Mouse (Mus musculus) lung, adult 18-20 months (tissue): ENCODE data around the gene Zfp735.

Experiments used
- DNase-seq, 2 experiments: peaks; one replicate each; pipeline ENCODE4 v3.0.0; 2022; ENCODE audit warnings: mixed read lengths in 2 of 2

The Zfp735 gene

DNA sequence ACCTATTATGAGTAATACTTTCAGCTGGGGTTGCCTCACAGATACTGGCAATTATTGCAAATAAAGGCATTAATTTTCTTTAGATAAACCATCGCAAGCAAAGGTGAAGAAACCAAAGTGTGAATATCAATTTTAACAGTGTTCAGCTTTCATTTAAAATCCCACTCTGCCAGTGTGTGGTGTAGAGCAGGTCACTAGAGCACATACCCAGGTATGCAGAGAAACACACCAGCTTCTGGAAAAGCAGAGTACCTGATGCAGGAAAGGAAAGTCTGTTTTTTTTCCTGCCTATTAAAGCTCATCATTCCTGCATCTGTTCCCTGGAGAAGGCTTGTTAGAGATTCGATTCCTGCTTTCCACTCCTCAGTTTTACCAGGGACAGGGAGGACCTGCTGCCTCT lies at the start of gene Zfp735:
Gene Zfp735, plus strand, starts transcription at position 301 of the 400 bp plus-strand sequence.
- no peak for DNase-seq

DNA sequence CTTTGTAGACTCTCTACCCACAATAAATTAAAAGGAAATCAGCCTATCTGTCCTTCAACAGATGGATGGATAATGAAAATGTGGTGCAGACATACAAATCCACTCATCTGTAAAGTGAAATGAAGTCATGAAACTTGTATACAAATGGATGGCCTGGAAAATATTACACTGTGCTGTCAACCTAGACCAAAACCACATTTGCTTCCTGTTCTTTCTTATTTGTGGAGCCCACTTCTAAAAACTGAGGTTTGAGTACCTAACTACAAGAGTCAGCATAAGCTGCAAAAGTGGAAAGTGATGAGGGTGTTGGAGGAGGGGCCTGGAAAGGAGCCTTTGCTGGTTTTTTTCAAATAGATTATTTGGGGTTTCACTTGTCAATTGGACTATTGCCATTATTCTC lies 70.5 kb downstream of the Zfp735 start:
- no peak for DNase-seq
